In the genomic region with DNA sequence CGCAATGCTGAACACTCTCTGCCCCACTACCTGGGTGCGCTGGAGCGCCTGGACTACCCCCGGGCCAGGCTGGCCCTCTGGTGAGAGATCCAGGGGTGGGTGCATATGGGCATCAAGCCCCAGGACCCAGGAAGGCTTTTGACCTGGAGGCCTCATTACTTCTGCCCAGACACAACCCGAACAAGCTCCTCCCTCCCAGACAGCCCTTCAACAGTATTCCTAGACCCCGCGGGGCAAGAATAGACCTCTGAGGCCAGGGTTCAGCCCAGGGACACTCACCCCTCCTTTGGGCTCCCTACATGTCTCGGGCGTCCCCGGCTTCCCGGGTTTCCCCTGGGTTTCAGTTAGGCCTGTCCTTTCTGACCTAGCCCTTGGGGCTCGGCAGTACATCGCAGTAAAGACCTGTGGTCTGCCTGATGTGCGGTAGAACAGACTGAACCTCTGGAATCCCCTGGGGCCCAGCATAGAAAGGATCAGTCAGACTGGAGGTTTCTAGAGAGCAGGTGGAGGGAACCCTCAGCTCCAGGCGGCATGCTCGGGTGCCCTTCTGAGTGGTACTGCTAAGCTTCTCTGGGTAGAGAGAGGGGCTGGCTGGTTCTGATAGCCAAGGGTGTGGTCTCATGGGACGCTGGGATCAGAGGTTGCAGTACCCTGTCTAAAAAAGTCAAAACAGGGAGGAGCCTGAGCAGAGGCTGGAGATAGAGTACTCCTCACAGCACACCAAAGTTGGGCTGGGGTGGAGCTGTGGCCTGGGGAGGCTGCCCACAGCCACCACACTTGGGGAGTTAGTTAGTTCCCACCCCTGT, we compare ENCODE assay signal across 8 mouse cellular contexts. TPM values are rescaled to one million over a fixed set of nuclear protein-coding genes. Genes with fewer than 3 reads are reported as not detected.
DNase-seq lines count a peak whose midpoint lies in the region; ATAC-seq lines count a peak whose summit lies in the region.

No protein-coding gene starts in this region.

- peak overlapping the region; percentile 96 for H3K4me2 ChIP-seq in heart, embryonic 11.5 days
- H3K4me2 ChIP-seq in limb, embryonic 13.5 days (replicated peaks), result peak overlapping the region; percentile 95
- H3K4me2 ChIP-seq in midbrain, embryonic 16.5 days (ENCODE audit: low read length), result peak overlapping the region; percentile 88

- H3K27me3 ChIP-seq in heart, embryonic 11.5 days (ENCODE audit: control insufficient read depth, insufficient read depth, low read length), result no peaks in the 10 kb centered on the region
- H3K27me3 ChIP-seq in limb, embryonic 13.5 days, result no peaks in the 10 kb centered on the region
- H3K27me3 ChIP-seq in midbrain, embryonic 16.5 days (ENCODE audit: control insufficient read depth, insufficient read depth, low read depth, low read length), result no peaks in the 10 kb centered on the region

- peak overlapping the region; percentile 58 for H3K4me3 ChIP-seq in heart, embryonic 11.5 days (ENCODE audit: low read depth, low read length)
- peak overlapping the region; percentile 64 for H3K4me3 ChIP-seq in limb, embryonic 13.5 days
- H3K4me3 ChIP-seq in midbrain, embryonic 16.5 days (ENCODE audit: low read depth, low read length), result peak overlapping the region; percentile 56

- H3K9me3 ChIP-seq in heart, embryonic 11.5 days (replicated peaks; ENCODE audit: control insufficient read depth, low read length), result no peaks in the 10 kb centered on the region
- no peaks in the 10 kb centered on the region for H3K9me3 ChIP-seq in limb, embryonic 13.5 days
- no peaks in the 10 kb centered on the region for H3K9me3 ChIP-seq in midbrain, embryonic 16.5 days (replicated peaks; ENCODE audit: control insufficient read depth, low read length, poor library complexity, severe bottlenecking)

- 2% methylated on average over 17 of the region's 17 CpGs for WGBS in heart, embryonic 11.5 days (ENCODE audit: insufficient replicate concordance)
- WGBS in limb, embryonic 13.5 days, result 2% methylated on average over 17 of the region's 17 CpGs
- 2% methylated on average over 17 of the region's 17 CpGs for WGBS in midbrain, embryonic 16.5 days

- DNase-seq in right cerebral cortex, postnatal 4 days, result peak; percentile 18
- DNase-seq in right cerebral cortex, postnatal 36 days (ENCODE audit: low spot score in 2 of 2), result no peak
- peak; percentile 59 for DNase-seq in embryo, embryonic 11 days
- peak; percentile 15 to 45 for DNase-seq in urinary bladder, postnatal 36 days (ENCODE audit: low spot score in 2 of 2)
- DNase-seq in adrenal gland, postnatal 14 days, result no peak

- no peaks in the 10 kb centered on the region for H3K36me3 ChIP-seq in heart, embryonic 11.5 days (ENCODE audit: control insufficient read depth, insufficient read depth, low read length)
- peaks cover 15% of the 10 kb centered on the region for H3K36me3 ChIP-seq in limb, embryonic 13.5 days
- H3K36me3 ChIP-seq in midbrain, embryonic 16.5 days (ENCODE audit: control insufficient read depth, insufficient read depth, low read length), result no peaks in the 10 kb centered on the region

- ATAC-seq in heart, embryonic 11.5 days (replicated peaks; ENCODE audit: insufficient number of reproducible peaks, low FRiP score, low TSS enrichment), result peak; percentile 80
- ATAC-seq in limb, embryonic 13.5 days (ENCODE audit: low FRiP score, low read depth), result no peak; the same call in none of the 2 replicates
- ATAC-seq in midbrain, embryonic 16.5 days, result peak; percentile 22

- peak overlapping the region; percentile 80 for H3K9ac ChIP-seq in heart, embryonic 11.5 days (ENCODE audit: low read depth, low read length)
- H3K9ac ChIP-seq in limb, embryonic 13.5 days, result peak overlapping the region; percentile 84
- peak overlapping the region; percentile 72 for H3K9ac ChIP-seq in midbrain, embryonic 16.5 days (ENCODE audit: low read depth, low read length)

- peak overlapping the region; percentile 89 for H3K27ac ChIP-seq in heart, embryonic 11.5 days (ENCODE audit: low read depth, low read length)
- peak overlapping the region; percentile 65; the same call in 1 of the 2 replicates for H3K27ac ChIP-seq in limb, embryonic 13.5 days
- peak overlapping the region; percentile 78 for H3K27ac ChIP-seq in midbrain, embryonic 16.5 days (ENCODE audit: low read length)

- peaks cover 8% of the 10 kb centered on the region; the same call in 1 of the 2 replicates for H3K4me1 ChIP-seq in heart, embryonic 11.5 days (ENCODE audit: control insufficient read depth, insufficient read depth, low read length)
- H3K4me1 ChIP-seq in limb, embryonic 13.5 days, result peaks cover 22% of the 10 kb centered on the region
- H3K4me1 ChIP-seq in midbrain, embryonic 16.5 days (ENCODE audit: control insufficient read depth, insufficient read depth, low read length), result peaks cover 9% of the 10 kb centered on the region

RNA-seq across cellular contexts. Expression of a gene that starts 0.9 kb away (rescaled TPM):
- 17.9 and 18.4 TPM in 2 replicates for polyA plus RNA-seq in heart, embryonic 11.5 days (2014; fragmentation: Nextera tagmentation; extraction: Ambion mirVana)
- 28.8 and 33.4 TPM in 2 replicates for polyA plus RNA-seq in limb, embryonic 13.5 days (2015; fragmentation: Nextera tagmentation; extraction: Ambion mirVana)
- polyA plus RNA-seq in midbrain, embryonic 16.5 days (2015; fragmentation: Nextera tagmentation; extraction: Ambion mirVana), result 15.1 and 21.2 TPM in 2 replicates
- 10.8 and 12.4 TPM in 2 replicates for total RNA-seq in adrenal gland, postnatal 14 days (2021)

RNA-seq across cellular contexts. Expression of a gene that starts 19.2 kb away (rescaled TPM):
- polyA plus RNA-seq in heart, embryonic 11.5 days (2014; fragmentation: Nextera tagmentation; extraction: Ambion mirVana), result 56.3 and 62.0 TPM in 2 replicates
- polyA plus RNA-seq in limb, embryonic 13.5 days (2015; fragmentation: Nextera tagmentation; extraction: Ambion mirVana), result 64.4 and 68.9 TPM in 2 replicates
- polyA plus RNA-seq in midbrain, embryonic 16.5 days (2015; fragmentation: Nextera tagmentation; extraction: Ambion mirVana), result 66.2 and 69.9 TPM in 2 replicates
- total RNA-seq in adrenal gland, postnatal 14 days (2021), result 42.2 and 54.5 TPM in 2 replicates

RNA-seq across cellular contexts. Expression of a gene that starts 50.0 kb away (rescaled TPM):
- 17.4 and 18.1 TPM in 2 replicates for polyA plus RNA-seq in heart, embryonic 11.5 days (2014; fragmentation: Nextera tagmentation; extraction: Ambion mirVana)
- polyA plus RNA-seq in limb, embryonic 13.5 days (2015; fragmentation: Nextera tagmentation; extraction: Ambion mirVana), result 24.3 and 27.2 TPM in 2 replicates
- polyA plus RNA-seq in midbrain, embryonic 16.5 days (2015; fragmentation: Nextera tagmentation; extraction: Ambion mirVana), result 21.8 and 29.9 TPM in 2 replicates
- 33.8 and 34.3 TPM in 2 replicates for total RNA-seq in adrenal gland, postnatal 14 days (2021)

Comparison
In these comparisons a context has a peak if more than half of its experiments do, and no peak if none do; other contexts are left out.
1. DNase-seq: peak in right cerebral cortex, postnatal 4 days (single experiment), embryo, embryonic 11 days (single experiment) and urinary bladder, postnatal 36 days (2 of 2); none in right cerebral cortex, postnatal 36 days (0 of 2) and adrenal gland, postnatal 14 days (single experiment).
2. Peak in every context shown above with its lines, with median percentiles within 50 percentile points of each other: H3K27ac ChIP-seq, H3K4me2 ChIP-seq, H3K4me3 ChIP-seq and H3K9ac ChIP-seq.